Mouse (Mus musculus): ENCODE measurements around the gene Pvr.

DNA sequence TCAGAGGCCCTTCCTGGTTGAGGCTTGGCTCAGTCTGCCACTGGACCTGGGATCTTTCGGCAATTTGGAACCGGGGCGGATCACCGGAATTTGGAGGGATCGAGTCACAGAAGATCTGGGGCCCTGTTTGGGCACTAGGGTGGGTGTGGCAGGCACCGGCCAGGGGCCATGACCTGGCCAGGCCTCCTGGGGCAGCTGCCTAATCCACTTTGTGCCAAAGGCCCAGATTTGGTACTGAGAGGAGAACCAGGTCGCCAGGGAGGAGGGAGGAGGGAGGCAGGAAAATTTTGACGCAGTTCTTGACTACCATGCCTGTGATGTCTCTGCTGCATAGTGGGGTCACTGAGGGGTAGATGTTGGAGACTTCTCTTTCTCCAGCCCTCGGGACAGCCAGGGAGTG lies 59.8 kb downstream of the Pvr start, which contains the start of gene Ceacam16:
- TF ChIP-seq CTCF (IDR thresholded peaks at IDR 0.05; ENCODE audit: low read depth, low read length), result no peak
- TF ChIP-seq POLR2A (IDR thresholded peaks at IDR 0.05; ENCODE audit: extremely low read depth, insufficient read depth, low read length), result no peak
